17 mouse cellular contexts compared by ENCODE assay signal in genomic region chr4:115869512-115870210, GRCm38 (mm10). TPM values are rescaled to one million over a fixed set of nuclear protein-coding genes. Genes with fewer than 3 reads are reported as not detected.
DNase-seq lines count a peak whose midpoint lies in the region; ATAC-seq lines count a peak whose summit lies in the region.
"Had no signal": no experiment of that assay in that cellular context is flagged by ENCODE, and none has a peak within 500 bp of the region (broad histone marks: within the 10 kb centered on the region; RNA-seq: fewer than 3 reads in every experiment).

No protein-coding gene starts in this region.

- no peak overlapping the region for H3K4me3 ChIP-seq in forebrain, embryonic 12.5 days (replicated peaks)
- H3K4me3 ChIP-seq in hindbrain, embryonic 13.5 days: no peak overlapping the region
- H3K4me3 ChIP-seq in midbrain, embryonic 12.5 days: no peak overlapping the region
- H3K4me3 ChIP-seq in neural tube, embryonic 15.5 days (replicated peaks): no peak overlapping the region
- H3K4me3 ChIP-seq: kidney, embryonic 15.5 days had no signal

- DNase-seq in brain, adult 2 months (ENCODE audit: low read depth, low spot score): peak; percentile 47
- DNase-seq in heart, postnatal 4 days: no peak
- DNase-seq in layer of hippocampus, adult 9-11 months: no peak
- DNase-seq: cerebellum, adult 18-20 months; heart, adult 18-20 months; liver; lung, adult 2 months had no signal

- peak overlapping the region; percentile 13; the same call in 1 of the 2 replicates for H3K4me2 ChIP-seq in forebrain, embryonic 12.5 days
- H3K4me2 ChIP-seq in hindbrain, embryonic 13.5 days: no peak overlapping the region
- H3K4me2 ChIP-seq in midbrain, embryonic 12.5 days (replicated peaks): 0 out of 2 replicates have a peak overlapping the region, but pooled peaks have one; percentile 6
- no peak overlapping the region for H3K4me2 ChIP-seq in neural tube, embryonic 15.5 days
- H3K4me2 ChIP-seq: kidney, embryonic 15.5 days had no signal

- peaks cover 17% of the 10 kb centered on the region for H3K4me1 ChIP-seq in forebrain, embryonic 12.5 days
- peaks cover 27% of the 10 kb centered on the region for H3K4me1 ChIP-seq in hindbrain, embryonic 13.5 days (replicated peaks)
- peaks cover 19% of the 10 kb centered on the region for H3K4me1 ChIP-seq in midbrain, embryonic 12.5 days
- H3K4me1 ChIP-seq in neural tube, embryonic 15.5 days: peaks cover 16% of the 10 kb centered on the region

- ATAC-seq in forebrain, embryonic 12.5 days (ENCODE audit: low FRiP score): no peak
- 0 out of 2 replicates have a peak, but pooled peaks have one; percentile 7 for ATAC-seq in hindbrain, embryonic 13.5 days (ENCODE audit: low FRiP score)
- ATAC-seq in midbrain, embryonic 12.5 days (ENCODE audit: low FRiP score, low read depth): peak; percentile 70
- no peak for ATAC-seq in neural tube, embryonic 15.5 days (ENCODE audit: low FRiP score)
- ATAC-seq in erythroblast, adult 5-6 weeks (replicated peaks; ENCODE audit: low FRiP score, poor library complexity, severe bottlenecking): no peak
- ATAC-seq: inflammation-experienced regulatory T-cells, adult 6 months had no signal

- peak overlapping the region; percentile 58; the same call in 1 of the 2 replicates for H3K27ac ChIP-seq in forebrain, embryonic 12.5 days
- peak overlapping the region; percentile 40; the same call in 1 of the 2 replicates for H3K27ac ChIP-seq in hindbrain, embryonic 13.5 days
- peak overlapping the region; percentile 65 for H3K27ac ChIP-seq in midbrain, embryonic 12.5 days (replicated peaks)
- no peak overlapping the region for H3K27ac ChIP-seq in neural tube, embryonic 15.5 days (replicated peaks)
- H3K27ac ChIP-seq: kidney, embryonic 15.5 days had no signal

- 0 out of 2 replicates have a peak, but pooled peaks cover 5% of the 10 kb centered on the region for H3K27me3 ChIP-seq in forebrain, embryonic 12.5 days
- no peaks in the 10 kb centered on the region for H3K27me3 ChIP-seq in hindbrain, embryonic 13.5 days
- peaks cover 4% of the 10 kb centered on the region; the same call in 1 of the 2 replicates for H3K27me3 ChIP-seq in midbrain, embryonic 12.5 days
- no peaks in the 10 kb centered on the region for H3K27me3 ChIP-seq in neural tube, embryonic 15.5 days (replicated peaks)
- H3K27me3 ChIP-seq: kidney, embryonic 15.5 days had no signal

- H3K9me3 ChIP-seq in forebrain, embryonic 12.5 days: no peaks in the 10 kb centered on the region
- H3K9me3 ChIP-seq in hindbrain, embryonic 13.5 days: no peaks in the 10 kb centered on the region
- no peaks in the 10 kb centered on the region for H3K9me3 ChIP-seq in midbrain, embryonic 12.5 days
- no peaks in the 10 kb centered on the region for H3K9me3 ChIP-seq in neural tube, embryonic 15.5 days (replicated peaks)
- H3K9me3 ChIP-seq: kidney, embryonic 15.5 days had no signal

- WGBS in forebrain, embryonic 12.5 days: 13% methylated on average over 16 of the region's 16 CpGs
- 20% methylated on average over 16 of the region's 16 CpGs for WGBS in hindbrain, embryonic 13.5 days
- 11% methylated on average over 16 of the region's 16 CpGs for WGBS in midbrain, embryonic 12.5 days
- WGBS in neural tube, embryonic 15.5 days: 23% methylated on average over 16 of the region's 16 CpGs

- H3K36me3 ChIP-seq in forebrain, embryonic 12.5 days (replicated peaks): peaks cover 16% of the 10 kb centered on the region
- H3K36me3 ChIP-seq in hindbrain, embryonic 13.5 days: peaks cover 30% of the 10 kb centered on the region
- H3K36me3 ChIP-seq in midbrain, embryonic 12.5 days: peaks cover 28% of the 10 kb centered on the region
- peaks cover 13% of the 10 kb centered on the region; the same call in 1 of the 2 replicates for H3K36me3 ChIP-seq in neural tube, embryonic 15.5 days

- H3K9ac ChIP-seq in forebrain, embryonic 12.5 days: 0 out of 2 replicates have a peak overlapping the region, but pooled peaks have one; percentile 21
- no peak overlapping the region for H3K9ac ChIP-seq in hindbrain, embryonic 13.5 days
- 0 out of 2 replicates have a peak overlapping the region, but pooled peaks have one; percentile 15 for H3K9ac ChIP-seq in midbrain, embryonic 12.5 days (replicated peaks)
- H3K9ac ChIP-seq in neural tube, embryonic 15.5 days (replicated peaks): no peak overlapping the region
- H3K9ac ChIP-seq: kidney, embryonic 15.5 days had no signal

RNA-seq across cellular contexts. Expression of gene Kncn, which starts 14.5 kb away (rescaled TPM):
- not detected in 2 replicates for polyA plus RNA-seq in forebrain, embryonic 12.5 days (2016; fragmentation: Nextera tagmentation; extraction: Ambion mirVana)
- polyA plus RNA-seq in hindbrain, embryonic 13.5 days (2015; fragmentation: Nextera tagmentation; extraction: Ambion mirVana): not detected in 2 replicates
- not detected in 2 replicates for polyA plus RNA-seq in midbrain, embryonic 12.5 days (2016; fragmentation: Nextera tagmentation; extraction: Ambion mirVana)
- not detected for total RNA-seq in heart, postnatal 4 days (2021)
- 0.12 and 0.19 TPM in 2 replicates for polyA plus RNA-seq in neural tube, embryonic 15.5 days (2015; fragmentation: Nextera tagmentation; extraction: Ambion mirVana)
- not detected in 2 replicates for total RNA-seq in erythroblast, adult 5-6 weeks (2015; ENCODE audit: low replicate concordance)
- not detected in 2 replicates for total RNA-seq in erythroblast, adult 5-6 weeks (2017; ENCODE audit: low replicate concordance)
- total RNA-seq: gastrocnemius, adult 18-20 months; heart, adult 18-20 months; neutrophil, adult 5-6 weeks had no signal
- polyA plus RNA-seq: heart, embryonic 16.5 days; inflammation-experienced regulatory T-cells, adult 6 months; lung, adult 2 months had no signal

RNA-seq across cellular contexts. Expression of gene 6430628N08Rik, which starts 20.8 kb away (rescaled TPM):
- not detected in 2 replicates for polyA plus RNA-seq in forebrain, embryonic 12.5 days (2016; fragmentation: Nextera tagmentation; extraction: Ambion mirVana)
- 0.12 and 0.30 TPM in 2 replicates for polyA plus RNA-seq in hindbrain, embryonic 13.5 days (2015; fragmentation: Nextera tagmentation; extraction: Ambion mirVana)
- polyA plus RNA-seq in midbrain, embryonic 12.5 days (2016; fragmentation: Nextera tagmentation; extraction: Ambion mirVana): 0.42 and 0.50 TPM in 2 replicates
- not detected for total RNA-seq in heart, postnatal 4 days (2021)
- polyA plus RNA-seq in neural tube, embryonic 15.5 days (2015; fragmentation: Nextera tagmentation; extraction: Ambion mirVana): 1.2 and 1.3 TPM in 2 replicates
- total RNA-seq in erythroblast, adult 5-6 weeks (2015; ENCODE audit: low replicate concordance): not detected in 2 replicates
- not detected in 2 replicates for total RNA-seq in erythroblast, adult 5-6 weeks (2017; ENCODE audit: low replicate concordance)
- total RNA-seq: gastrocnemius, adult 18-20 months; heart, adult 18-20 months; neutrophil, adult 5-6 weeks had no signal
- polyA plus RNA-seq: heart, embryonic 16.5 days; inflammation-experienced regulatory T-cells, adult 6 months; kidney, embryonic 15.5 days; lung, adult 2 months had no signal

RNA-seq across cellular contexts. Expression of gene Mknk1, which starts 30.7 kb away (rescaled TPM):
- polyA plus RNA-seq in forebrain, embryonic 12.5 days (2016; fragmentation: Nextera tagmentation; extraction: Ambion mirVana): 25.9 and 27.2 TPM in 2 replicates
- 21.3 and 23.7 TPM in 2 replicates for polyA plus RNA-seq in hindbrain, embryonic 13.5 days (2015; fragmentation: Nextera tagmentation; extraction: Ambion mirVana)
- 28.0 and 30.1 TPM in 2 replicates for polyA plus RNA-seq in midbrain, embryonic 12.5 days (2016; fragmentation: Nextera tagmentation; extraction: Ambion mirVana)
- total RNA-seq in heart, postnatal 4 days (2021): 10 to 100 TPM; 22.1 to 23.6 TPM
- polyA plus RNA-seq in neural tube, embryonic 15.5 days (2015; fragmentation: Nextera tagmentation; extraction: Ambion mirVana): 25.3 and 30.3 TPM in 2 replicates
- total RNA-seq in erythroblast, adult 5-6 weeks (2015; ENCODE audit: low replicate concordance): 31.8 and 64.2 TPM in 2 replicates
- total RNA-seq in erythroblast, adult 5-6 weeks (2017; ENCODE audit: low replicate concordance): 85.6 and 115 TPM in 2 replicates

RNA-seq across cellular contexts. Expression of gene Mob3c, which starts 41.8 kb away (rescaled TPM):
- 4.2 and 4.6 TPM in 2 replicates for polyA plus RNA-seq in forebrain, embryonic 12.5 days (2016; fragmentation: Nextera tagmentation; extraction: Ambion mirVana)
- 4.8 and 6.4 TPM in 2 replicates for polyA plus RNA-seq in hindbrain, embryonic 13.5 days (2015; fragmentation: Nextera tagmentation; extraction: Ambion mirVana)
- 4.6 and 6.3 TPM in 2 replicates for polyA plus RNA-seq in midbrain, embryonic 12.5 days (2016; fragmentation: Nextera tagmentation; extraction: Ambion mirVana)
- 1 to 10 TPM; 6.3 to 8.1 TPM for total RNA-seq in heart, postnatal 4 days (2021)
- polyA plus RNA-seq in neural tube, embryonic 15.5 days (2015; fragmentation: Nextera tagmentation; extraction: Ambion mirVana): 8.1 and 8.4 TPM in 2 replicates
- total RNA-seq in erythroblast, adult 5-6 weeks (2015; ENCODE audit: low replicate concordance): 2.5 and 3.8 TPM in 2 replicates
- total RNA-seq in erythroblast, adult 5-6 weeks (2017; ENCODE audit: low replicate concordance): 4.6 and 4.7 TPM in 2 replicates

Comparison
In these comparisons a context has a peak if more than half of its experiments do, and no peak if none do; other contexts are left out.
1. ATAC-seq: peak in hindbrain, embryonic 13.5 days (single experiment) and midbrain, embryonic 12.5 days (single experiment); none in forebrain, embryonic 12.5 days (single experiment), neural tube, embryonic 15.5 days (single experiment) and erythroblast, adult 5-6 weeks (single experiment).
2. H3K4me2 ChIP-seq: peak in forebrain, embryonic 12.5 days (single experiment) and midbrain, embryonic 12.5 days (single experiment); none in hindbrain, embryonic 13.5 days (single experiment) and neural tube, embryonic 15.5 days (single experiment).
3. H3K9ac ChIP-seq: peak in forebrain, embryonic 12.5 days (single experiment) and midbrain, embryonic 12.5 days (single experiment); none in hindbrain, embryonic 13.5 days (single experiment) and neural tube, embryonic 15.5 days (single experiment).